Mouse (Mus musculus) 3134 (cell line): Measurements from ENCODE around the gene Man1a2.

Experiments
- DNase-seq: peaks from one replicate; pipeline ENCODE4 v3.0.0-alpha.2; 2011; ENCODE audit warnings: low spot score; ENCODE audit not compliant: insufficient read length; ENCODE audit errors: extremely low read depth

Man1a2 gene

DNA sequence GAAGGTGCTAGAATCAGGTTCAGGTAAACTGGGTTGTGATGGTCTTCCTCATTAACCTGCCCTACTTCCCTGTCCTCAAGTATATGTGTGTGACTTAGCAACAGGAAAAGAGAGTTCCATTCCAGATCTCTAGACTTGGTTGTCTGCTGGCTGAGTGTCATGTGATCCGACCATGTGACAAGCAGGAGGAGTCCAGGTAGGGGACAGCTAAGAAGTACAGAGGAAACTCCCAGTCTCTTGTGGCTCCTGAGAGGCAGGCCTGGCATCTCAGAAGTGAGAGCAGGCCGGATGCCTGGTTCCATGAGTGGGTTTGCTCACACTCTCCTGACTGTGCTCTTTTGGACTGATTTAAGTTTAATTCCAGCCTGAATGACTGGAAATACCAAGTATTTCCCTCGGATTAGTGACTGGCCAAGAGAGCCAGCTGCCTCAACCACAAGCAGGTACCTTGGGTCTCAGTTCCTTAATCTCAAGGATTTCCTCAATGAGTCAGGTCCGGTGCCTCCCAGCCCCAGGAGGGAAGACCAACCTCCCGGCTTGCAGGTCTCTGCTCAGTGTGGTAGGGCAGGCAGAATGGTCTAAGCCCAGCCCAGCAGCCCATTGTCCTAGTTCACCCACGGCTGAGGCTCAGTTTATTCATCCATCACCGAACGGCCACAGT is 170.1 kb downstream of the Man1a2 start:
- no peak for DNase-seq
